Mouse (Mus musculus): ENCODE data around the gene Mfsd5.

DNA sequence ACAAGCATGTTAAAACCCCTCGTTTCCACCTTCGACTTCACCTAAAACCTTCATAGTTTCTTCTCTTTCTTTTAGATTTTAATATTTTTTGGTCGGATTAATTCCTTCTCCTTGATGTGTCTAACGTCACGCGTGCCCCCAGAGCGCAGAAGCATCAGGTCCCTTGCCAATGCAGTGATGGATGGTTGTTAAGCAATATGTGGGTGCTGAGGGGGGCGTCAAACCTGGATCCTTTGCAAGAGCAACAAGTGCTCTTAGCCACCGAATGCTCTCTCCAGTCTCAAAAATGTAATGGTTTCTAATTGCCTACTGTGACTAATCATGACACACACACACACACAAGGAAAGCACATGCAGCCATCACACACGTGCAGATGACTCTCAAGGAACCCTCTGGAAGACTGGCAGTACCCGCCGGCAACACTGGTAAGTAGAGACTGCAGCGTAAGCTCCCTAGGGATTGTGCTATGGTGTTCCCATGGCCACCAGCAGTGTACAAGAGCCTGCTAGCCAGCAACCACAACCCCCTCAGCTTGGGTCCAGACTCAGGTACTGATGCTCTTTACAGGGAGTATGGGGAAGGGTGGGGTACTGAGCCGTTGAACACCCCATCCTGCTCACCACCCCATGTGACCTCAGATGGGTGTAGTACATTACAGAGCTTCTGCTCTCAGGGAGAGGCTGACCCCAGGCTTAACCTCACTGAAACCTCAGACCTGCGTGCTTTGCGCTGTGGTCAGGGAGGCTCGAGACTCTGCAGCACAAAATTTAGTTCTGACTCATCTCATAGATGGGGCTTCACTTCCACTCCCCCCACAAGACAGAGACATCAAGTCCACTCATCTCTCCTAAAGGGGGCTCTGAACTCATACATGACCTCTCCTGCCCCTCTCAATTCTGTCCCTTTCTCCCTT is 48.6 kb upstream of the Mfsd5 start:
- TF ChIP-seq CTCF (IDR thresholded peaks at IDR 0.05; ENCODE audit: insufficient read depth, low read depth, low read length) (no peak), POLR2A (IDR thresholded peaks at IDR 0.05; ENCODE audit: insufficient read depth, low read depth, low read length) (no peak)

Measured in olfactory bulb, adult 2 months (tissue).